Comparison of ENCODE assay signal across 17 mouse cellular contexts in the genomic region with DNA sequence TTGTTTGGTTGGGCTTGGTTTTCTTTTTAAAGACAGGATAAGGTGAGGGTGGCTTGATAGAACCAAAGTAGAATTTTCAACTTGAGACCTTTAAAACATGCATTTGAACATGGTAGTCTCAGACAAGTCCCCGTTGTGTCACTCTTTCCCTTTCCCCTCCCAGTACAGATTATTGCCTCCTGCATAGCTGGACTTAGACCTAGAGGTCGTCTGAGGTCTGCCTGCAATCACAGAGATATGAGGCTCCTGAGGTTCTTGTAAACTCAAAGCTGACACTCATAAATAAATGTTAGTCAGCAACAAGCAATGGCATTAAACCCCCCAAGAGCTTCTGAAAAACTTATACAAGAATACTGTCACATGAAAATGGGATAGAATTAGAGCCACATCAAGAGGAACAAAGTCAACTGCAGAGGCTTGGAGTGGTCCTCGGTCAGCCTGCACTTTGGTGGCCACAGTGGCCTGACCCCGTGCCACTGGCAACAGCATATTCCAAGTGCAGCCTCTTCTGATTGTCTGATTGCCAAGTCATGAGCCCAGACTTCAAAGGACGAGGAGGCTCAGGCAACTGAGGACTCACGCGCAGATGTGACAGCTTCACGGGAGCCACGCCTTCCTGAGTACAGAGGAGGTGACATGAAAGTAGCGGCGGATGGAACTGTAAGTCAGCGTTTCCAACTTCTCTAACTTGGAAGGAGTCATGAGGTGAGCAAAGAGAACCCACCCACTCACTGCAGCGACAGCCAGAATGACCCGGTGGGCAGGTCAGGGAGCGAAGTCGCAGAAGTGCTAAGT.
DNase-seq lines count a peak whose midpoint lies in the region; ATAC-seq lines count a peak whose summit lies in the region.
"Had no signal": no experiment of that assay in that cellular context is flagged by ENCODE, and none has a peak within 500 bp of the region (broad histone marks: within the 10 kb centered on the region; RNA-seq: fewer than 3 reads in every experiment).

No protein-coding gene starts in this region.

- no peak overlapping the region for H3K4me2 ChIP-seq in intestine, embryonic 16.5 days (ENCODE audit: low read depth, low read length)
- no peak overlapping the region for H3K4me2 ChIP-seq in intestine, embryonic 15.5 days (replicated peaks)
- H3K4me2 ChIP-seq: embryonic facial prominence, embryonic 12.5 days; hindbrain, embryonic 12.5 days; midbrain, embryonic 15.5 days had no signal

- DNase-seq in CD8-positive naive resting alpha-beta T cell, adult 2 months (ENCODE audit: low read depth in 2 of 2, low spot score in 2 of 2) = peak; percentile 5
- peak; percentile 69 for DNase-seq in induced T-regulatory cell, adult 2 months (ENCODE audit: low read depth)
- peak; percentile 68 for DNase-seq in thymus, postnatal 14 days
- no peak for DNase-seq in layer of hippocampus, postnatal 14 days (ENCODE audit: low spot score in 2 of 2)
- DNase-seq in kidney, postnatal 36 days = no peak
- DNase-seq: adrenal gland, postnatal 25 days; cerebellum, adult 2 months; forebrain, postnatal 0 days; gastrocnemius, adult 2 months; kidney, adult 11 months; kidney, postnatal 14 days had no signal

- H3K9me3 ChIP-seq in intestine, embryonic 16.5 days (ENCODE audit: control insufficient read depth, low read length) = no peaks in the 10 kb centered on the region
- no peaks in the 10 kb centered on the region for H3K9me3 ChIP-seq in intestine, embryonic 15.5 days
- H3K9me3 ChIP-seq: embryonic facial prominence, embryonic 12.5 days; hindbrain, embryonic 12.5 days; midbrain, embryonic 15.5 days had no signal

- H3K27me3 ChIP-seq in intestine, embryonic 16.5 days (replicated peaks; ENCODE audit: control insufficient read depth, insufficient read depth, low read length) = no peaks in the 10 kb centered on the region
- H3K27me3 ChIP-seq in intestine, embryonic 15.5 days (replicated peaks) = no peaks in the 10 kb centered on the region
- H3K27me3 ChIP-seq: embryonic facial prominence, embryonic 12.5 days; hindbrain, embryonic 12.5 days; midbrain, embryonic 15.5 days had no signal

- H3K9ac ChIP-seq in intestine, embryonic 16.5 days (ENCODE audit: low read depth, low read length) = no peak overlapping the region
- H3K9ac ChIP-seq in intestine, embryonic 15.5 days = no peak overlapping the region
- H3K9ac ChIP-seq: embryonic facial prominence, embryonic 12.5 days; forebrain, postnatal 0 days; hindbrain, embryonic 12.5 days; midbrain, embryonic 15.5 days had no signal

- H3K4me1 ChIP-seq in intestine, embryonic 16.5 days (ENCODE audit: control insufficient read depth, insufficient read depth, low read length) = no peaks in the 10 kb centered on the region
- no peaks in the 10 kb centered on the region for H3K4me1 ChIP-seq in intestine, embryonic 15.5 days (replicated peaks)
- H3K4me1 ChIP-seq: embryonic facial prominence, embryonic 12.5 days; midbrain, embryonic 15.5 days had no signal

- 60% methylated on average over 16 of the region's 16 CpGs for WGBS in intestine, embryonic 16.5 days
- WGBS in intestine, embryonic 15.5 days = 66% methylated on average over 16 of the region's 16 CpGs

- H3K4me3 ChIP-seq in intestine, embryonic 16.5 days (ENCODE audit: low read length) = no peak overlapping the region
- H3K4me3 ChIP-seq in intestine, embryonic 15.5 days (replicated peaks) = no peak overlapping the region
- H3K4me3 ChIP-seq: embryonic facial prominence, embryonic 12.5 days; gastrocnemius, adult 2 months; hindbrain, embryonic 12.5 days; megakaryocyte, embryonic 14.5 days; midbrain, embryonic 15.5 days had no signal

- no peaks in the 10 kb centered on the region for H3K36me3 ChIP-seq in intestine, embryonic 16.5 days (ENCODE audit: control insufficient read depth, insufficient read depth, low read length)
- no peaks in the 10 kb centered on the region for H3K36me3 ChIP-seq in intestine, embryonic 15.5 days
- H3K36me3 ChIP-seq: embryonic facial prominence, embryonic 12.5 days; hindbrain, embryonic 12.5 days; midbrain, embryonic 15.5 days had no signal

- no peak overlapping the region for H3K27ac ChIP-seq in intestine, embryonic 16.5 days (ENCODE audit: low read length)
- H3K27ac ChIP-seq in intestine, embryonic 15.5 days = no peak overlapping the region
- H3K27ac ChIP-seq: embryonic facial prominence, embryonic 12.5 days; gastrocnemius, adult 2 months; hindbrain, embryonic 12.5 days; midbrain, embryonic 15.5 days had no signal

- 0 out of 2 replicates have a peak, but pooled peaks have one; percentile 55 for ATAC-seq in intestine, embryonic 16.5 days
- ATAC-seq in intestine, embryonic 15.5 days = no peak
- ATAC-seq: forebrain, postnatal 0 days; midbrain, embryonic 15.5 days had no signal

Comparison
In these comparisons a context has a peak if more than half of its experiments do, and no peak if none do; other contexts are left out.
1. DNase-seq: peak in CD8-positive naive resting alpha-beta T cell, adult 2 months (2 of 2), induced T-regulatory cell, adult 2 months (single experiment) and thymus, postnatal 14 days (single experiment); none in layer of hippocampus, postnatal 14 days (0 of 2) and kidney, postnatal 36 days (0 of 2).